Mouse (Mus musculus) regulatory T cell (primary cell): ENCODE measurements around the gene Gm20918.
"Not testable (repeated sequence)": the region's sequence is repeated elsewhere in the genome, so short reads cannot be mapped to it uniquely, and the experiment has no call there.

Experiments used
- in situ Hi-C: fragments of 300-600 bp; cut with MboI, MseI; formaldehyde crosslinking; loops from one replicate; pipeline ENCODE4 v1.15.1; 2025; ENCODE audit warnings: high pct_unique_total_duplicates

The Gm20918 gene

GRCm38 (mm10) chrY:5043637-5044036 lies at the start of gene Gm20918:
Gene Gm20918, plus strand, starts transcription at chrY:5043937.
- in situ Hi-C loops = not testable (repeated sequence)
